Mouse (Mus musculus) thymus, postnatal 0 days (tissue): Measurements from ENCODE around the gene Tmem200b. TPM values are rescaled to one million over a fixed set of nuclear protein-coding genes. Genes with fewer than 3 reads are reported as not detected.

Experiments used
- DNase-seq: peaks from one replicate; pipeline ENCODE4 v3.0.0-alpha.2; 2015; ENCODE audit warnings: low spot score
- polyA plus RNA-seq: library from polyadenylated mRNA; unstranded; fragments of >200 nt; fragmentation: Nextera tagmentation; extraction: Ambion mirVana; gene quantifications from 2 replicates; pipeline ENCODE4 v1.2.1, GENCODE M21; 2015

Gene Tmem200b
- polyA plus RNA-seq, 1 experiment from 2014 or later = 0.35 TPM

DNA sequence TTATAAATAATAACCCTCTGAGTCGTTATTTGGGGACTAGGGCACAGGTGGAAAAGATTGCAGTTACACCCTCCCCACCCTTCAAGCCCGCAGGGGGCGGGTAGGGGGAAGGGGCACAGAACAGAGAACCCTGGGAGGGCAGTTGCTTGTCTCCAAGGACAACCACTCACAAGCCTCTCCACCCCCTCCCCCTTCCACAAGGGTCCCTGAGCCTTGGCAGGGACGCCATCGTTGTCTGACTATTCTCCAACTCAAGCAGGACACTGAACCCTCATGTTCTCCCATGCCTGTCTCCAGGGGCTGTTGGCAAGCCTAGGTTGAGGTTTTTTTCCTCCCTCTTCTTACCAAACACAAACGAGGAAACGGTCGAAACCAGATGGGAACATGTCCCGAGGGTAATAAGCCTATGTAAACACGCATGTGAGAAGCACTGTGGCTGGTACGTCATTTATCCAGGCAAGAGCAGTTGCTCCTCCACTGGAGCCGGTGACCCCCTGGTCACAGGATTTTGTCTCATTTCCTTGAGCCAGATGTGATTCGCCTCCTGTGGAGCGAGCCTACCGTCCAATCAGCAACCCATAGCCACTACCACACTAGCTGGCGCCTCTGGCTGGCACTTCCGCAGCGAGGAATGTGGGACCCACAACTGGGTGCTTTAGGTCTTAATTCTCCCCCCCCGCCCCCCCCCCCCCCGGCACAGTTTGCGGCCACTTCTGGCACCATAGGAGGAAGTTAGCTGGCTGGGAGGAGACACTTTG, 11.2 kb upstream of the Tmem200b start:
- DNase-seq = no peak

DNA sequence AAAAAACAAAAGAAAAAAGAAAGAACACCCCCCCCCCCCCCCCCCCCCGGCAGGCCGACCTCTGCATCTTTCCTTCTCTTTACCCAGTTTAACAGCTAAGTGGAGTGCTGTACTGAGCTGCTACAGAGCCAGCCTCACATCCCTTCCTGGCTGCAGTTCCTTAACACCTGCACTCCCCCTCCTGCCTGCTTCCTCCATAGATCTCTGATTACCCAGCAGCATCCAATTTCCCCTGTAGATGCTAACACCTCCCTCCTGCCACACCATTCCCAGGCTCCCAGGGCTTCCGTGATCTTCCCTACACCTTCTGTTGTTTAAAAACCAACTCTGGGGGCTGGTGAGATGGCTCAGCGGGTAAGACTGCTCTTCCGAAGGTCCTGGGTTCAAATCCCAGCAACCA, 10.1 kb upstream of the Tmem200b start:
- DNase-seq = no peak

GRCm38 (mm10) chr4:131913526-131913925, 8.0 kb upstream of the Tmem200b start:
- no peak for DNase-seq

- no peak for DNase-seq
Observed at GRCm38 (mm10) chr4:131914046-131914643, 7.4 kb upstream of the Tmem200b start.

- no peak for DNase-seq
Observed at GRCm38 (mm10) chr4:131914891-131915469, 6.6 kb upstream of the Tmem200b start.

GRCm38 (mm10) chr4:131915821-131916328, 5.7 kb upstream of the Tmem200b start:
- no peak for DNase-seq

DNA sequence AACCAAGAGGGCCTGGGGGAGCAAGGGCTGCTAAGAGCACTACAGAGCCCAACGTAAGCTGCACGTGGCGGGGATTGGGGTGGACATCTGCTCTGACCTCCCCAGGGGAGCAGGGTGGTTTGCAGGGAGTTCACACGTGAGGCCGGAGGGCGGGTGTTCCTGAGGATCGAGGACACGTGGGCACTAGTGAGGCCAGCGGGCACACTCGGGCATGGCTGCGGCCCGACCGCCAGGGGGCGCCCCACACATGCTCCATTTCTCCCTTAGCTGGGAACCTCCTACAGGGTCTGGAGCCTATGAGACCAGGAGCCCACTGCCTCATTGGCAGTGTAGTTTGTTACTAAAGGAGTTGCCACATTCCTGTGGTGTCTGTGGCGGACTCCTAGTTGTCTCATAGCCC, 5.1 kb upstream of the Tmem200b start:
- peak; percentile 67 for DNase-seq

DNA sequence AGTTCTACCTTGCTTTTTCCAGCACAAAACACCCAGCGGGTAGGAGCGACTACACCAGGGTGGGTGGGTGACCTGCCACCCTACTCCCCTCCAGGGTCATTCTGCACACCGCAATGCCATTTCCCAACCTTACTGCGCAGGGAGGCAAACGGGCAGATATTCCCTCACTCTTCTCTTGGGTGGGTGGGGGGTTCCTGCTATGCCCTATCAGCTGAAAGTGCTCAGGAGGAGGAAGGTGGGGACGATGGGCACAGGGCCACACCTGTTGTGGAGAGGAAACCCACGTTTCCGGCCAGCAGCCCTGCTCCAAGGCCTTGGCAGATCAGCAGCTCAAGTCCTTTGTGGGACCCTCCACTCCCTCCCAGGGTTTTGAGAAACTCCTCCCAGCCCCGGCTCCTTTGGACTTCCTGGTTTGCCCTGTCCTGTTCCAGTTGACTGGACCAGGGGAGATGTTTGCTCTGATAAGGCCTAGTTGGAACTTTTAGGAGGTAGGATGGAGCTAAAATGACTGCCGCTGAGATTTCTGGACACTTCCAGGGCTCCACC, 4.5 kb upstream of the Tmem200b start:
- DNase-seq = no peak

DNA sequence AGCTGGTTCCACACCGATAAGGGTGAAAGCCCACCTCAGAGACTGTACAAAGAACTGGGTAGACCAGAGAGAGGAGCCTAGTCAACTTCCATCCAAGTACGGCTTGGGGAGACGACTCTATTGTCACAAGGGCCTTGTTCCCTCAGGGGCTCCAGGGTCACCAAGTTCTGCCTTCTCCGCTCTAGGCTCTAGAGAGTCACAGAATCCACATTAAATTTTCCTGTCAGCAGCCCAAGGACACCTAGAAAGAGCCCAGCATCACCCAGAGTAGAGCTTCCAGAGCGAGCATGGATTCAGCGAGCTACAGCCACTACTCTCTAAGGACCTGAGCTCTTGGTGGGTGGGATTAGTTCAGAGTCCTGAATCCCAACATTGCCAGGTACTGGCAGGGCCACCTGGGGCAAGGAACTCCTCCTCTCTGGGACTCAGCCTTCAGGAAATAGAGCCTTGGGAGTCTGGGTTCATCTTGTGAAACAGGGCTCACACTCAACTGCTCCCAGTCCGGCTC, 3.5 kb upstream of the Tmem200b start:
- DNase-seq = no peak

DNA sequence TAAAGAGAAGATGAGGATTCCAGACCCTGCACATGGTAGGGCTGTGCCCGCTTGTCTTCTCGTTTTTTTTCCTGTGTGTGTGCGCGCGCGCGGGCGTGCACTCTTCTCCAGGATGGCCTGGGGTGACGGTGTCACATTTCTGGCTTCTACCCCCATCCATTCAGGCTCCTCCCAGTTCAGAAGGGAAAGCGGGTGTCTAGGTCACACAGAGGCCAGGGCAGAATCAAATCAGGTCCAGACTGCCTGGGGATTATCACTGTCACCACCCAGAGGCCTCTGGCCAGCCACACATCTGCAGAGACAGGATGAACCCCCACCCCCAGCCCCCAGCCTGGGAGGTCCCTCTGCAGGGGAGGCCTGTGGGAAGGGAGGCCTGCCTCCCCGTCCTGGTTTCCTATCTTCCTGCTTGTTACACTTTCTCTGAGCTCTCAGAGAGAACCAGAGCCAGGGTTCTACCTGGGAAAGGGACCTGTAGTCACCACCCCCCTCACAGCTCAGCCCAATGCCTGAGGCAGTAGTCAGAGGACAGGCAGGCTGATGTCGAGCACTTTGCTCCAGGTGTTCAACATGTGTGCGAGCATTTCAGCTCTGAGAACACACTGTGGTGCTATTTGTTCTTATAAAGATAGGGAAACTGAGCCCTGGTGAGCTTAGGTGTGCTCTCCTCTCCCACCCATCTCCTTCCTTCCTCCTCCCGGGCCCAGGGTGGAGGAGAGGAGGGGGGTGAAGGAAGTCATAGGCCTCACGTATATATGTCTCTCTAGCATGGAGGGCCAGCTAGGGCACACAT, 2.7 kb upstream of the Tmem200b start:
- no peak for DNase-seq

DNA sequence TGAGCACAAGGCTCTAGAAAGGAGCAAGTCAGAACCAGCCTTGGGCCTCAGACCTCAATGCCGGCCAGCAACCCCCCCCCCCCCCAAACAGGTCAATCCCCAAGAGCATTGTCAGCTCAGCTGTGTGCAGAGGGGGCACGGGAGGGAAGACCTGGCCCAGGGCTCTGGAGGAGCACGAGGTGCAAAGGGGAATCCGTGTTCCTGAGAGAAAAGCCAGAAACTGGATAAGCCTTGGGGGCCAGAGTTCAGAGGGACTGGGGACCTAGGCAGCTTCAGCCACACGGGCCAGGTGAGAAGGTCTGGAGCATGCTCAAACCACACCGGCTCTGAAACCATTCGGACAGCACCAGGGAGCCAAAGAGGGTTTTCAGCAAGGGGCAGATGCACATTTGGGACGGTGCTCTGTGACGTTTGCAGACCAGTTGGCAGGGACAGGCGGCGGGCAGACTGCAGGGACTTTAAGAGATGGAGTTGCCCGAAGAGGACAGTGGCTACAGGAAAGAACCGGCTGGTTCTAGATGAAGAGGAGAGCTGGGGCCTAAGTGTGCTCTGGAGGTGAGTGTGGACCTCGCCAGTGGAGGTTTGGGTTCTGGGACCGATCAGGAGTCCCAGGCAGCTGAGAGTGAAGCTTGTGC, 1.9 kb upstream of the Tmem200b start:
- DNase-seq = no peak

DNA sequence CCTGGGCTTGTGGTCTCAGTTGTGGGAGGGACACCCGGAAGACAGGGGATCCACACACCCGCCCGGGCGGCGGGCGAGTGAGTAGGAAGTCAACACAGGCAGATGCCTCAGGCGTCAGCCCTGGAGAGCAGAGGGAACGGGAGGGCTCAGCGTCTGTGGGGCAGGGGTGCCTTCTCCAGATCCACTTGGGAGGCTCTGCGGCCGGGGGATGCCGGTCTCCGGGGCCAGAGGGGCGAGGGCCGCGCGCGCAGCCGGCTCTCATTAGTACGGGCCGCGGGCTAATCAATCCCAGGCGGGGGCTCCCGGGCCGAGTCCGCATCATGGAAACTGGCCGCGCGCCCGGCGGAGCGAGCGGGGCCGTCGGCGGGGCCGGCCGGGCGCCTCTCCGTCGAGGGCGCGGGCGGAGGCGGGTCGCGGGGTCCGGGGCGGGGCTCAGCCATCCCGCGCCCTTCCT, 1.4 kb upstream of the Tmem200b start:
- no peak for DNase-seq

- no peak for DNase-seq
Observed at GRCm38 (mm10) chr4:131920595-131921351, 798 bp upstream of the Tmem200b start.

- no peak for DNase-seq
Observed at GRCm38 (mm10) chr4:131922404-131922803, 833 bp downstream of the Tmem200b start.

DNA sequence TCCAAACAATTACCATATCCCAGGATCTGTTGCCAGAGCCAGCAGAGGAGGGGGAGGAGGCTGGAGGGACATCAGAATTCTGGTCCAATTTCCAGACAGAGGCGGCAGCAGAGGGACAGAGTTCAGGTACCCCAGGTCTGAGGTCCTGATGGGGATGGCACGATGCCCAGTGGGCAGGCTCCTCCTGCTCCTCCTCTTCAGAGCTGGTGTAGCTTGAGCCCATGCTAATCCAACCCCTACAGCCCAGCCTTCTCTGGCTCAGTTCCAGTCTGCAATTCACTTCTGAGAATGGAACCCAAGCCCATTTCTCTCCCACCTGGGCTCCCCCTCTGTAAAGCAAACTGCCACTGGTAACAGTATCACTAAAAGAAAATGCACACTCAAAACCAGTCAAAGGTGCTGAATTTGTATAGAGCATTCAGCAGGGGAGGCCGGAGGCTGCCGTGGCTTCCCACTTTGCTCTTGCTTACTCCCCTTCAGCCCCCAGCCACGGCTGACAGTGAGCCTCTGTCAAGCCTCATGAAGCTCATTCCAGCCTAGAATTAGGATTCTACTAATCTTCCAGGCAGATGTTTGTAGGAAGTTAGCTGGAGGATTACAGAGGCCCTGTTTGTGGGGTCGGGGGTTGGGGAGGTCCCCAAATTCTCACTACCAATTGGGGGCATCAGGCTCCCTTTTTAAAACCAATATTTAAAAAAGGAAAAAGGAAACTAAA, 2.7 kb downstream of the Tmem200b start:
- DNase-seq = no peak

- no peak for DNase-seq
Observed at GRCm38 (mm10) chr4:131929146-131929545, 7.6 kb downstream of the Tmem200b start.

DNA sequence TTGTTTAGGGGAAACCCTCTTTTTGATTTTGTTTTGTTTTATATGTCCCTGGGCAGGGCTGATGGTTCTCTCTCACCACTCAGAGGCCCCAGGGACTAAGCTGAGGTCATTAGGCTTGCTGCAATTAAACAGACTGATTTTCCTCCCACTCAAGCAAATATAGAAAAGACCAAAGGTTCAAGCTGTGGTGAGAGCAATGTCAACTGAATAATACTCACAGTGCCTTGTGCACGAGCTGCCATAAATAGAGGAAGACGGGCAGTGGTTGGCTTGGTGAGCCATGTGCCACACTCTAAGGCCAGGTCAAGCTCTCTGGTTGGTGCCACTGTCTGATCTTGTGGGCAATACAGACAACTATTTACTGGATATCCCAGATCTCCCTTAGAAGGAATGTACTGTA, 17.9 kb downstream of the Tmem200b start:
- no peak for DNase-seq

DNA sequence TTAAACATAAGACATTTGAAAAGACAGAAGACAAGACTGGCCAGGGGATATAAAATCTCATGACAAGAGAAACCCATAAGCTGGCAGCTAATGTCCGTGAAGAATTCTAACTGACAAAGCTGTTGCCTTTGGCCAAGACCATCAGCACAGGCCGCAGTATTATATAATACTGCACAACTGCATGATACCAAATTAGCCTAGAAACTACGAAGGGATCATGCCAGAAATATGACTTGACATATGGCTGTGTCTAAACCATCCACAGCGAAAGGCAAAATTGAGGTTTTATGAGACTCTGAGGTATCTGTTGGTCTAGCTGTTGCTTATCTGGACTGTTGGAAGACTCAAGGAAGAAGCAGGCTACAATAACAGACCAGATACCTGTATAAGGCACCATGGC, 19.3 kb downstream of the Tmem200b start:
- no peak for DNase-seq

- DNase-seq = no peak
Observed at GRCm38 (mm10) chr4:131947848-131948247, 26.3 kb downstream of the Tmem200b start.
